22 mouse cellular contexts compared by ENCODE assay signal in genomic region chr11:3318286-3318685, GRCm38 (mm10). TPM values are rescaled to one million over a fixed set of nuclear protein-coding genes. Genes with fewer than 3 reads are reported as not detected.
DNase-seq lines count a peak whose midpoint lies in the region; ATAC-seq and TF ChIP-seq lines count a peak whose summit lies in the region.
"Had no signal": no experiment of that assay in that cellular context is flagged by ENCODE, and none has a peak within 500 bp of the region (broad histone marks: within the 10 kb centered on the region; RNA-seq: fewer than 3 reads in every experiment).

No protein-coding gene starts in this region.

- intact Hi-C loops in gastrocnemius, adult 2 months (cut with DNase I) = no loop called here

- H3K4me3 ChIP-seq in gastrocnemius, adult 2 months = no peak overlapping the region
- no peak overlapping the region for H3K4me3 ChIP-seq in kidney, embryonic 14.5 days (ENCODE audit: low read length)
- no peak overlapping the region for H3K4me3 ChIP-seq in forebrain, embryonic 16.5 days (replicated peaks; ENCODE audit: low read length)
- H3K4me3 ChIP-seq: embryonic facial prominence, embryonic 13.5 days; embryonic facial prominence, embryonic 15.5 days; erythroblast, embryonic 14.5 days; forebrain, embryonic 13.5 days; forebrain, embryonic 15.5 days had no signal

- peak; percentile 5 for DNase-seq in gastrocnemius, adult 2 months
- no peak for DNase-seq in gastrocnemius, adult 8-10 months (ENCODE audit: low spot score in 2 of 2)
- DNase-seq in 3T3-L1 (ENCODE audit: low read depth, low spot score) (peak; percentile 75), NIH3T3 (ENCODE audit: low read depth) (peak; percentile 71), adipocyte (ENCODE audit: low spot score) (peak; percentile 56)
- no peak for DNase-seq in right cerebral cortex, postnatal 10 days (ENCODE audit: low spot score in 2 of 2)
- DNase-seq: adrenal gland, adult 8-10 months; adrenal gland, postnatal 14 days; cerebellum, adult 11 months; cerebellum, adult 18-20 months; cerebellum, adult 8-10 months; cerebellum, adult 9-11 months; cerebellum, postnatal 14 days; cerebellum, postnatal 36 days; embryo, embryonic 11 days had no signal

- no peak overlapping the region for H3K27ac ChIP-seq in gastrocnemius, adult 2 months
- no peak overlapping the region for H3K27ac ChIP-seq in kidney, embryonic 14.5 days (ENCODE audit: low read depth, low read length)
- no peak overlapping the region for H3K27ac ChIP-seq in forebrain, embryonic 16.5 days (ENCODE audit: low read length)
- H3K27ac ChIP-seq: embryonic facial prominence, embryonic 13.5 days; embryonic facial prominence, embryonic 15.5 days; forebrain, embryonic 13.5 days; forebrain, embryonic 15.5 days had no signal

- no peak overlapping the region for H3K4me2 ChIP-seq in kidney, embryonic 14.5 days (replicated peaks; ENCODE audit: low read depth, low read length)
- H3K4me2 ChIP-seq in forebrain, embryonic 16.5 days (ENCODE audit: low read length) = no peak overlapping the region
- H3K4me2 ChIP-seq: embryonic facial prominence, embryonic 13.5 days; embryonic facial prominence, embryonic 15.5 days; forebrain, embryonic 13.5 days; forebrain, embryonic 15.5 days had no signal

- H3K36me3 ChIP-seq in kidney, embryonic 14.5 days (ENCODE audit: control insufficient read depth, insufficient read depth, low read length) = no peaks in the 10 kb centered on the region
- no peaks in the 10 kb centered on the region for H3K36me3 ChIP-seq in forebrain, embryonic 16.5 days (ENCODE audit: control insufficient read depth, insufficient read depth)
- H3K36me3 ChIP-seq: embryonic facial prominence, embryonic 13.5 days; embryonic facial prominence, embryonic 15.5 days; forebrain, embryonic 15.5 days had no signal

- no peaks in the 10 kb centered on the region for H3K4me1 ChIP-seq in kidney, embryonic 14.5 days (ENCODE audit: control insufficient read depth, insufficient read depth, low read length)
- no peaks in the 10 kb centered on the region for H3K4me1 ChIP-seq in forebrain, embryonic 16.5 days (replicated peaks; ENCODE audit: control insufficient read depth, insufficient read depth, low read length)
- H3K4me1 ChIP-seq: embryonic facial prominence, embryonic 13.5 days; forebrain, embryonic 13.5 days; forebrain, embryonic 15.5 days had no signal

- H3K9me3 ChIP-seq in kidney, embryonic 14.5 days (ENCODE audit: control insufficient read depth, low read length) = no peaks in the 10 kb centered on the region
- H3K9me3 ChIP-seq in forebrain, embryonic 16.5 days (ENCODE audit: control insufficient read depth, low read length) = no peaks in the 10 kb centered on the region
- H3K9me3 ChIP-seq: embryonic facial prominence, embryonic 13.5 days; embryonic facial prominence, embryonic 15.5 days; forebrain, embryonic 13.5 days; forebrain, embryonic 15.5 days had no signal

- H3K27me3 ChIP-seq in kidney, embryonic 14.5 days (ENCODE audit: control insufficient read depth, insufficient read depth, low read length) = no peaks in the 10 kb centered on the region
- no peaks in the 10 kb centered on the region for H3K27me3 ChIP-seq in forebrain, embryonic 16.5 days (replicated peaks; ENCODE audit: control insufficient read depth, insufficient read depth, low read length)
- H3K27me3 ChIP-seq: embryonic facial prominence, embryonic 13.5 days; embryonic facial prominence, embryonic 15.5 days; forebrain, embryonic 13.5 days; forebrain, embryonic 15.5 days had no signal

- no peak for TF ChIP-seq CTCF in gastrocnemius, adult 2 months (IDR thresholded peaks at IDR 0.05)

- 91% methylated on average over 3 of the region's 3 CpGs for WGBS in kidney, embryonic 14.5 days
- 88% methylated on average over 3 of the region's 3 CpGs for WGBS in forebrain, embryonic 16.5 days

- H3K9ac ChIP-seq in kidney, embryonic 14.5 days (ENCODE audit: low read depth, low read length) = no peak overlapping the region
- H3K9ac ChIP-seq in forebrain, embryonic 16.5 days (replicated peaks; ENCODE audit: low read depth, low read length) = no peak overlapping the region
- H3K9ac ChIP-seq: embryonic facial prominence, embryonic 13.5 days; embryonic facial prominence, embryonic 15.5 days; forebrain, embryonic 13.5 days; forebrain, embryonic 15.5 days had no signal

- no peak for ATAC-seq in kidney, embryonic 14.5 days (ENCODE audit: low FRiP score, low TSS enrichment)
- no peak for ATAC-seq in forebrain, embryonic 16.5 days
- ATAC-seq: forebrain, embryonic 13.5 days; forebrain, embryonic 15.5 days had no signal

RNA-seq across cellular contexts. Expression of gene Pik3ip1, which starts 11.9 kb away (rescaled TPM):
- 10 to 100 TPM; 17.7 to 21.7 TPM for total RNA-seq in gastrocnemius, adult 2 months (2021)
- total RNA-seq in gastrocnemius, adult 8-10 months (2022) = 10 to 100 TPM; 28.3 to 39.0 (median 36.6) TPM
- polyA plus RNA-seq in kidney, embryonic 14.5 days (2014; fragmentation: Nextera tagmentation; extraction: Ambion mirVana) = 7.0 and 7.8 TPM in 2 replicates
- 36.1 and 41.8 TPM in 2 replicates for polyA plus RNA-seq in forebrain, embryonic 16.5 days (2015; fragmentation: Nextera tagmentation; extraction: Ambion mirVana)

RNA-seq across cellular contexts. Expression of gene Patz1, which starts 29.6 kb away (rescaled TPM):
- total RNA-seq in gastrocnemius, adult 2 months (2021) = 10 to 100 TPM; 11.9 to 17.2 TPM
- total RNA-seq in gastrocnemius, adult 8-10 months (2022) = 10 to 100 TPM; 13.0 to 22.3 (median 19.2) TPM
- polyA plus RNA-seq in kidney, embryonic 14.5 days (2014; fragmentation: Nextera tagmentation; extraction: Ambion mirVana) = 55.9 and 76.6 TPM in 2 replicates
- polyA plus RNA-seq in forebrain, embryonic 16.5 days (2015; fragmentation: Nextera tagmentation; extraction: Ambion mirVana) = 56.6 and 58.2 TPM in 2 replicates

RNA-seq across cellular contexts. Expression of gene Drg1, which starts 52.1 kb away (rescaled TPM):
- 10 to 100 TPM; 44.1 to 45.0 TPM for total RNA-seq in gastrocnemius, adult 2 months (2021)
- total RNA-seq in gastrocnemius, adult 8-10 months (2022) = 10 to 100 TPM; 42.1 to 48.9 (median 44.3) TPM
- polyA plus RNA-seq in kidney, embryonic 14.5 days (2014; fragmentation: Nextera tagmentation; extraction: Ambion mirVana) = 225 and 249 TPM in 2 replicates
- polyA plus RNA-seq in forebrain, embryonic 16.5 days (2015; fragmentation: Nextera tagmentation; extraction: Ambion mirVana) = 252 and 276 TPM in 2 replicates

Comparison
In these comparisons a context has a peak if more than half of its experiments do, and no peak if none do; other contexts are left out.
1. DNase-seq: peak in gastrocnemius, adult 2 months (single experiment), 3T3-L1 (single experiment), NIH3T3 (single experiment) and adipocyte (single experiment); none in gastrocnemius, adult 8-10 months (0 of 2) and right cerebral cortex, postnatal 10 days (0 of 2).